Mouse (Mus musculus): Measurements from ENCODE around the gene Camta1. TPM values are rescaled to one million over a fixed set of nuclear protein-coding genes. Genes with fewer than 3 reads are reported as not detected.

Camta1 gene
- total RNA-seq, 2 experiments from 2014 or later, result 193 to 222 TPM

DNA sequence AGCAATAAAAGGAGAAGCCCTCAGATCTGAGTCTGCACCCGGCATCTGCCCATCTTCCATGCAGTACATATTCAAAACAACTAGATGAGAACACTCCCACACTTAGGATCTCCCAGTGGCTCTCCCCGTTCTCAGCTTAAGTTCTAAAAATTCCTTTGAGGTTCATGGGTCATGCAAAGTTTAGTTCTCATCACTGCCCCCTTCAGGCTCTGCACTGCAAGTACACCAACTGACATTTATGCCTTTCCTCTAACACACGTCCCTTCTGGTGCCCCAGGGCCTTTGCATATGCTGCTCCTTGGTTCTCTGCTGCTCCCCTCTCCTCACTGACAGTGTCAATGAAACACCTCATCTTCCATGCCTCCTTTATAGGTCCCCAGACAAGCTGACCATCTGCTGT lies 436.5 kb downstream of the Camta1 start:
- intact Hi-C loops (cut with DNase I), result no loop called here
- no peak for DNase-seq (ENCODE audit: low spot score in 2 of 2)

- no peak for DNase-seq (ENCODE audit: low spot score in 2 of 2)
- intact Hi-C loops (cut with DNase I), result no loop called here
Observed at GRCm38 (mm10) chr4:151422922-151423321, 438.8 kb downstream of the Camta1 start.

DNA sequence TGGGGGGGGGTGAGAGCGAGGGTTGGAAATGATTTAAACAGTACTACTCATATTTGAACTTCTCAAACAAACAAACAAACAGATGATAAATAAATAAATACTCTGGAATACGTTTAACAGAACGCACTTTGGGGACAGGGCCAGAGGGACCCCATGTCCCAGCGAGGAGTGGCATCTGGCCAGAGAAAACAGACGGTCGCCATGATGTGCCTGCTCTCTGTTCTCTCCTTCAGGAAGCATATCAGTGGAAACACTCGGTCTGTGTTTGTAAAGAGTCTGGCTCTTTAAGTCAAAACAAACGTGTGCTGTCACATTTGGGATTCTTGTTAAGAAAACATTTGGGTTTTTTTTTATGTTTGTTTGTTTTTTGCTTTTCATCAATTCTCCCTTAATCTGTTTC lies 439.3 kb downstream of the Camta1 start:
- intact Hi-C loops (cut with DNase I), result no loop called here
- no peak for DNase-seq (ENCODE audit: low spot score in 2 of 2)

DNA sequence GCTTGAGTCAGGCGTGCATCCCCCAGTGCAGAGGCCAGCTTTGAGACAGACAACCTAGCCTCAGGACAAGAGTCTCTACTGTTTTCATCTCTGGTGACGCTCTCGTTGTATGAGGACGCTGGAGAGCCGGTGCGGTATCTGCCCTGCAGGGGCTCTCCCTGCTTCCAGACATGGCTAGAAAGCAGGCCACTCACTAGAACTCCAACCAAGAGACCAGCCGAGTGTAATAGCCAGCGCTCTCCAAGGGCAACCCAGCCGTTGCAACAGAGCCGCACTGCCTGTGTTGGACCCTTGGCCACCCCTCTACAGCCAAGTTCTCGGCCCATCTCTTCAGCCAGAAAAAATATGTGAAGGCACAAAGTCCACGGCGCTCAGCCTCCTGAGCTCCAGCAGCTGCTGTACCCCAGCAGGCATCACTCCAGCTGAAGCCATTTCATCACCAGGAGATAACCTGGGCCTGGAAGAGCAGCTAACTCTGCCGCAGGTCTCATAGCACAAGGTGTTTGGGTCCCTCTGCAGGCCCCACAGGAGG lies 443.3 kb downstream of the Camta1 start:
- intact Hi-C loops (cut with DNase I), result no loop called here
- DNase-seq (ENCODE audit: low spot score in 2 of 2), result no peak

GRCm38 (mm10) chr4:151415812-151416211 lies 445.9 kb downstream of the Camta1 start:
- no peak for DNase-seq (ENCODE audit: low spot score in 2 of 2)
- intact Hi-C loops (cut with DNase I), result no loop called here

DNA sequence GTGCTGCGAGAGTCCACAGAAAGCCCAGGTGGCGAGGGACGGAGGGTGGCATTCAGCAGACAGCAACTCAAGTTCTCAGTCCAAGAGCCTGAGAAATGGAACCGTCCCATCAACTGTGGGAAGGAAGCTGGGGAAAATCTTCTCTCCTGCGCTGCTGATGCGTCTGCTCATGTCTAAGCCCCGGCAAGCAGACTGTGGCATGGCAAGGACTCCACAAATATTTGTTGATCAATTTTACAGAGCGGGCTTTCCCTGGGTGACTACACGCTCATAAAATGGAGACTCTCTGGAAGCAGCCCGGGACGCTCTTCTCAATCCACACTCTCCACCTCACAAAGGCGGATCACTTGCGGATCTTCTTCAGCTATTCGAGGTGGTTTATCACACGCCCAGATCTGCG lies 446.3 kb downstream of the Camta1 start:
- intact Hi-C loops (cut with DNase I), result no loop called here
- no peak for DNase-seq (ENCODE audit: low spot score in 2 of 2)

DNA sequence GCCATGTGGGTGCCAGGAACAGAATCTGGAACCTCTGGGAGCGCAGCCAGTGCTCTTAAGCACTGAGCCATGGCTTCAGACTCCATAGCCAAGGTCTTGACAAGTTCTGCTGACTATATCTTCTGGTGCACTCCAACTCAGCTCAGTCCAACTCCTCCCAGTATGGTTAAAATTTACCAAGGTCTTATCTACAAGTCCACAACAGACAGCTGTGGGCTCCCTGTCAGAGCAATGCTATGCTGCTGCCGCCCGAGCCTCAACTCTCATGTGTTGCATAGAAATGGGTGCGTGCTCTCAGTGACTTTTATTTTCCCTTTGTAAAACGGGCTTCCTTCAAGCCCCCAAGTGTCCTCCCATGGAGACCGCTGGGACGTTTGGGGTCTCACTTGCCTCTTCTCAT lies 446.7 kb downstream of the Camta1 start:
- no peak for DNase-seq (ENCODE audit: low spot score in 2 of 2)
- intact Hi-C loops (cut with DNase I), result loop anchor here (5.0 kb wide), 1 partner anchor 78 kb away; no protein-coding TSS in a partner anchor

DNA sequence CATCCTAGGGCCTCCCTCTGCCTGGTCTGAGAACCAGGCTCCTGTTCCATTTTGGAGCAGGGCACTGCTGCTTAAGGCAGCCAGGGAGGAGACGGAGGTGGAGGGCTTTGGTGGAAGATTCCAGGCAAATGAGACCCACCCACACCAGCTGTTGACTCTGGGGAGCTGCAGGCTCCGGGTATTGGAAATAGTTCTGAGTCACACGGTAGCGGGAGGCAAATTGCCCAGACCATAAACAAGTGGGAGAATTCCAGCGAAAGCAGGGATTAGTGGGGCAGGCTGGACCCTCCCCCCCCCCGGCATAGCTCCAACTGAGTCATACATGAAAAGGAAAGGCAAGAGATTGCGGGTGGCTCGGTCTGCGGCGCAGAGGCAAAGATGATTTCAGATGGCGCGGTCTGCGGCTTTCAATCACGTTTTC lies 450.0 kb downstream of the Camta1 start:
- DNase-seq (ENCODE audit: low spot score in 2 of 2), result peak; percentile 72 to 97
- intact Hi-C loops (cut with DNase I), result loop anchor here (5.0 kb wide), 1 partner anchor 74 kb away; no protein-coding TSS in a partner anchor

DNA sequence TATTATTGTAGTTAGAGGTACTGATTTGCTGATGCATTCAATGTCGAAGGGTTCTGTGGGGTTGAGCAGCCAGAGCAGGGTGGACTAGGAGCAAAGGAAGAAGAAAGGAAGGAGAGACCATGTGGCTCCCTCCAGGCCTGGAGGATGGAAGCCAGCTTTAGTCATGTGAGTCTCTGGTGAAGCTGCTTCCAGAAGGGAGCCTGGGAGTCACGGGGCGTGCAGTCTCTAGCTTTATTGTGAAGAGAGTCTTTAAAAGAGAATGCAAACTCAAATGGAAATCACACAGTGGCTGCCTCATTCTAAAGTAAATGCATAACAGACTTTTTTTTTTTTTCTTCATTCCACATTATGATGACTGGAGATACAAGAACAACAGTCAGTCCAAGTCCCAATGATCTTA lies 450.7 kb downstream of the Camta1 start:
- intact Hi-C loops (cut with DNase I), result loop anchor here (5.0 kb wide), 1 partner anchor 74 kb away; no protein-coding TSS in a partner anchor
- peak; percentile 20 to 76 for DNase-seq (ENCODE audit: low spot score in 2 of 2)

- intact Hi-C loops (cut with DNase I), result no loop called here
- no peak for DNase-seq (ENCODE audit: low spot score in 2 of 2)
Observed at GRCm38 (mm10) chr4:151409291-151409690, 452.4 kb downstream of the Camta1 start.

DNA sequence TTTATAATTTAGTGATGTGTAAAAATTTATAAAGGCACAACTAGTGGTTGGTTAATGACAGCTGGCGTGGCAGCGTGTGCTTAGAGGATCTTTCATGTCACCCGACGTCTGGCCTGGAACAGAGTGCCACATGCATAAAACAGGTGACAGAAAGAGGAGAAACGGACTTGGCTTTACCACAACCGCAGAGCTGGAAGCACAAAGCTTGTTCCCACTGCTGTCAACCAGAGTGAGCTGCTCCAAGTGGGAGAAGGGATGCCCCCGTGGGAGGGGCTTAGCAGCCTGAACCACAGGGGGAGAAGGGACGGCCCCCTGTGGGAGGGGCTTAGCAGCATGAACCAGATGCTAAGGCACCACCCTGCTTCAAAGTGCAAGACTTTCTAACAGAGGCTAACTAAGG lies 452.9 kb downstream of the Camta1 start:
- intact Hi-C loops (cut with DNase I), result no loop called here
- DNase-seq (ENCODE audit: low spot score in 2 of 2), result no peak

- intact Hi-C loops (cut with DNase I), result no loop called here
- no peak for DNase-seq (ENCODE audit: low spot score in 2 of 2)
Observed at GRCm38 (mm10) chr4:151408246-151408645, 453.4 kb downstream of the Camta1 start.

DNA sequence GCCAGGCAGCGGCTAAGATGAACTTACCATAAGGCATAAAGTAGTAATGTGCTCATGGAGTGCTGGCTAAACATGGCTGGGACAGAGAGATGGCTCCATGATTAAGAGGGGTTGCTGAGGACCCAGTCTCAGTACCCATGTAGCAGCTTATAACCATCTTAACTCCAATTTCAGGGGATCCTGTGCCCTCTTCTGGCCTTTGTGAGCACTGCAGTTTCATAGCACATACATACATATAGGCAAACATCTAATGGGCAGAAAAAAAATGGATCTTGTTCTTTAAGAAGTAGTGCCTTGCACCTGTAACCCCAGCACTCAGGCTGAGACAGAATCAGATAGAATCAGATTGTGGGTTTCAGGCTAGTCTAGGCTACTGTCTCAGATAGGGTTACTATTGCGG lies 454.5 kb downstream of the Camta1 start:
- no peak for DNase-seq (ENCODE audit: low spot score in 2 of 2)
- intact Hi-C loops (cut with DNase I), result no loop called here

- intact Hi-C loops (cut with DNase I), result no loop called here
- no peak for DNase-seq (ENCODE audit: low spot score in 2 of 2)
Observed at GRCm38 (mm10) chr4:151404581-151405256, 457.0 kb downstream of the Camta1 start.

GRCm38 (mm10) chr4:151401685-151402397 lies 459.8 kb downstream of the Camta1 start:
- DNase-seq (ENCODE audit: low spot score in 2 of 2), result no peak
- intact Hi-C loops (cut with DNase I), result no loop called here

- DNase-seq (ENCODE audit: low spot score in 2 of 2), result no peak
- intact Hi-C loops (cut with DNase I), result no loop called here
Observed at GRCm38 (mm10) chr4:151396536-151396935, 465.1 kb downstream of the Camta1 start.

DNA sequence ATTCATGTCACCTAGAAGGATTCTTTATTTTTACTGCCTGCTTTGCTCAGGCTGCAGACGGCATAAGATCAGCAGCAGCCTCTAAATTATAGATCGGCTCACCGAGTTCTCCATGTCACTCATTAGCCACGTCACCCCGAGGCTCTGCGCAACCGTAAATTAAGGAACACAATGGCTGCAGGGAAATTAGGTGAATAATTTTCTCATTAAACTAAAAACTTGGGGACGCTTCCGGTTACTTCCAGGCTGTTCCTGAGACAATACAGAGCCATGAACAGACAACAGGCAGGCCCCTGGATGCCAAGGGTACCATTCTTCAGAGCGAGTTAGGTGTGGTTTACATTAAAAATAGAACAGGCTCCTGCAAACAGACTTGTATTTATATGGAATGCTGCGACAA lies 472.3 kb downstream of the Camta1 start:
- intact Hi-C loops (cut with DNase I), result no loop called here
- no peak for DNase-seq (ENCODE audit: low spot score in 2 of 2)

DNA sequence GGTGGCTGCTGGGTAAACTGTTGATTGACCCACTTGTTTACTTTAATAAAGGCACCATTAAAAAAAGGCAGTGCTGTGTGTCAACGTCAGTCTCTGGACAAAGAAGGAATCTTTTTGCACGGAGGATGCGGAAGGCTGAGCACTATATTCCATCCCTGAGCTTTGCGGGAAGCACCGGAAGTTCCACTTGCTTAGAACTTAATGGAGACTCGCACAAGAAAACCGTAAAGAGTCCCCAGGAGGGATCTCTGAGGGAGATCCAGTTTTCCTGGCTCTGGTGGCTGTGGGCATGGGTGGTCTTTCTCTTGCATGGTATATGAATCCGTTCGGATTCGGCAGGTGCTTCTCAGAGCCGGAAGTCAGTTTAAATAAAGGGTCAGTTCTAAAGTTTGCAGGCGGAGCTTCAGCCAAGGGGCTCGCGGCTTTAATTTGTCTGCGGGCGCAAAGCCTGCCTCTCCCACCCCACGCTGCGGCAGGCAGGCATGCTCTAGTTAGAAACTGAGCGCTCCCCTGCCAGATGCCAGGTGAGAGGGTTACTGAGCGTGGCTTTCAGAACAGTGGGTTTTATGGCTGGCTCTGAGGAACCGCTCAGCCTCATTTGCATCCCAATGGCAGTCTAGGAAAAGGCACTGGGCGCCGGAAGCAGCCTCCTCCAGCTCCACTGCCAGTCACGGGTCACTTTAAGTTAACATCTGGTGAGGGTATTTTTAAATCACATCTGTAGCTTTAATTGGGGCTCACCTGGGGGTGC lies 474.8 kb downstream of the Camta1 start:
- DNase-seq (ENCODE audit: low spot score in 2 of 2), result no peak
- intact Hi-C loops (cut with DNase I), result no loop called here

- peak; percentile 28 to 36 for DNase-seq (ENCODE audit: low spot score in 2 of 2)
- intact Hi-C loops (cut with DNase I), result no loop called here
Observed at GRCm38 (mm10) chr4:151385985-151386700, 475.5 kb downstream of the Camta1 start.

DNA sequence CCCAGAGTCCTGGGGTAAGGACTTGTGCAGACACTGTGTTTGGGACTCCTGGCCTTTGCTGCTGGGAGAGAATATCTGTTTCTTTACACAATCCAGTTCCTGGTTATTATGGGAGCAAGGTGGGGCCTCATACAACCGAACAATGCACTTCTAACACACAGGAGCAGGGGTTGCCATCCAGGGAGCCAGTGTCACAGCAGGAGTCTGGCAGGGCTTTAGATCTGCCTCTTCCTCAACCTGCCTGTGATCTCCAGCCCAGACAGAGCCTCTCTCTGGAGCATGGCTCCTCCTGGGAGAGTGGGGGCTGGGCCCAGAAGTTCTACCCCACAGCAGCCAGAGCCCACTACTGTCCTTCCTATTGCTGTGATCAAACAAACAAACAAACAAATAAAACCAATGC lies 483.9 kb downstream of the Camta1 start:
- no peak for DNase-seq (ENCODE audit: low spot score in 2 of 2)
- intact Hi-C loops (cut with DNase I), result no loop called here
